Mouse (Mus musculus): ENCODE measurements around the gene Gpc1. TPM values are rescaled to one million over a fixed set of nuclear protein-coding genes. Genes with fewer than 3 reads are reported as not detected.

Gene Gpc1
- polyA plus RNA-seq, 1 experiment from 2014 or later: 52.5 TPM

DNA sequence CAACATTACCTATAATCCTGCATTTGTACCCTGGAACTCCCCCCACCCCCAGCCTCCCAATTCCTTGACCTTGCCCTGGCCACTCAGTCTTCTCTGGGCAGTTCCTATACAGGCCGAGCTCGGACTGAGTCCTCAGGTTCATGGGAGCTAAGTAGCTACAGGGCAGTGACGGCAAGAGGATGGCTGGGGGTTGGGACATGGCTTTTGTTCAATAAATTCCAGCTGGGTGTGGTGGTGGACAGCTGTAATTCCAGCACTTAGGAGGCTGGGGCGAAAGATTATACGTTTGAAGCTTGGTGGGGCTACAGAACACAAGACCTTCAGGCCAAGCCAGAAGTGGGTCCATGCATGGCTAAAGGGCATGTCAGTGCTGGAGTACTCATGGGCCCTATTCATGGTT lies 48.7 kb downstream of the Gpc1 start:
- Histone ChIP-seq H3K9me3 (ENCODE audit: control insufficient read depth, low read length) (no peaks in the 10 kb centered on the region), H3K27me3 (ENCODE audit: control insufficient read depth, insufficient read depth, low read length) (no peaks in the 10 kb centered on the region), H3K4me3 (ENCODE audit: low read depth, low read length) (no peak overlapping the region), H3K4me2 (ENCODE audit: low read depth) (no peak overlapping the region), H3K4me1 (ENCODE audit: control insufficient read depth, insufficient read depth, low read length) (no peaks in the 10 kb centered on the region), H3K27ac (ENCODE audit: low read depth, low read length) (no peak overlapping the region), H3K36me3 (ENCODE audit: control insufficient read depth, insufficient read depth, low read length) (no peaks in the 10 kb centered on the region), H3K9ac (ENCODE audit: low read length) (no peak overlapping the region)
- ATAC-seq (ENCODE audit: insufficient read depth, low FRiP score, low TSS enrichment) (no peak), DNase-seq (ENCODE audit: low spot score) (no peak)
- WGBS: 90% methylated on average over 5 of the region's 5 CpGs

DNA sequence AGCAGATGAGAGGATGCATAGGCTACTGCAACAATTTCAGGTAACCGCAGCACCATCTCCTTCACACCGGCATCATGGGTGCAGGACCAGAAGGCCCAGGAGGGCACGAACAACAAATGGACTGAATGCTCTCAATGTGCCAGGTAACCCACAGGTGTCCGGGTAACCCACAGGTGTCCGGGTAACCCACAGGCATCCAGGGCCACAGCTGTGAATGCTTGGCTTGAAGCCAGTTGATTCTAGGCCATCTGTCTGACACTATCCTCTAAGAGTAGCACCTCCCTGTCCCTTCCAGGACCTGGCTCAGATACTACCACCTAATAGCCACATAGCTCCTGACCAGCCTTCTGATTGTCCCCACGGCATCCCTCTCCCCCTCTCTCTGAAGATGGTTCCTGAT lies 50.5 kb downstream of the Gpc1 start:
- no peak for ATAC-seq (ENCODE audit: insufficient read depth, low FRiP score, low TSS enrichment)

DNA sequence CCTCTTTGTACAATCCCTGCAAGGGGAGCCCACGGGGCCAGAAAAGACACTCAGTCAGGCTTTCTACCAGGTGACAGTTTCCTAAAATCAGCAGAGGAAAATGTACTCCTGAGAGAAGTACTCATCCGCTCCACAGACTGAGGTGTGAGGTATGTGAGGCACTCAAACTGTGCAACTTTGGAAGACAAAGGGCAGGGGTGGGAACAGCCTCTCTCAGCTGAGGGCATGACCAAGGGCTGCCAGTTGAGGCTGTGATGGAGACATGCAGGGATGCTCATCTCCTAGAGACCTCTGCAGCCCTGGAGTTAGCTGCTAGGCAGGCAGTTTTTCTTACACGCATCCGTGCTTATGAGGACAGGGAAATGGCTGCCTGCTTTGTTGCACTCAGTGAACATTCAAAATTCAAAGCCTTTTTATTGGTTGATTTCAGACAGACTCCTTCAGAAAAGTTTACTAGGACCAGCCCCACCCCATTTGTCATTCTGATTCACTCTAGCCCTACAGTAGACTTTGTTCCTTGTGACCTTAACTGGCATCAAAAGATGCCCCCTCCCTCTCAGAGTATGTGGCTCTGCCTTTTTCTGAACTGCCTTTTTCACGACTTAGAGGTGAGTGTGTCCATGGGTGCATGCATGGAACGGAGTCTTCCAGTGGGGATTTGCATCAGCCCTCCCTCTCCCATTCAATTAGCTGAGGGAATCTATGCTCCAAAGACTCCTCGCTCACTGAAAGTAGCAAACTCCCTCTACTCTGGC lies 57.6 kb downstream of the Gpc1 start:
- DNase-seq (ENCODE audit: low spot score) (no peak), ATAC-seq (ENCODE audit: insufficient read depth, low FRiP score, low TSS enrichment) (no peak)
- Histone ChIP-seq H3K27ac (ENCODE audit: low read depth, low read length) (no peak overlapping the region), H3K4me2 (ENCODE audit: low read depth) (no peak overlapping the region), H3K4me3 (ENCODE audit: low read depth, low read length) (no peak overlapping the region), H3K36me3 (ENCODE audit: control insufficient read depth, insufficient read depth, low read length) (no peaks in the 10 kb centered on the region), H3K27me3 (ENCODE audit: control insufficient read depth, insufficient read depth, low read length) (no peaks in the 10 kb centered on the region), H3K9me3 (ENCODE audit: control insufficient read depth, low read length) (no peaks in the 10 kb centered on the region), H3K4me1 (ENCODE audit: control insufficient read depth, insufficient read depth, low read length) (no peaks in the 10 kb centered on the region), H3K9ac (ENCODE audit: low read length) (no peak overlapping the region)
- WGBS: 69% methylated on average over 7 of the region's 7 CpGs

More for the DNA sequence above, 50.5 kb downstream of the Gpc1 start:
- H3K36me3 ChIP-seq (ENCODE audit: control insufficient read depth, insufficient read depth, low read length): no peaks in the 10 kb centered on the region
- no peak overlapping the region for H3K4me3 ChIP-seq (ENCODE audit: low read depth, low read length)
- no peaks in the 10 kb centered on the region for H3K27me3 ChIP-seq (ENCODE audit: control insufficient read depth, insufficient read depth, low read length)
- WGBS: 88% methylated on average over 6 of the region's 6 CpGs
- no peak overlapping the region for H3K4me2 ChIP-seq (ENCODE audit: low read depth)
- no peak overlapping the region for H3K27ac ChIP-seq (ENCODE audit: low read depth, low read length)
- H3K9me3 ChIP-seq (ENCODE audit: control insufficient read depth, low read length): no peaks in the 10 kb centered on the region
- no peak for DNase-seq (ENCODE audit: low spot score)
- no peaks in the 10 kb centered on the region for H3K4me1 ChIP-seq (ENCODE audit: control insufficient read depth, insufficient read depth, low read length)
- no peak overlapping the region for H3K9ac ChIP-seq (ENCODE audit: low read length)

DNA sequence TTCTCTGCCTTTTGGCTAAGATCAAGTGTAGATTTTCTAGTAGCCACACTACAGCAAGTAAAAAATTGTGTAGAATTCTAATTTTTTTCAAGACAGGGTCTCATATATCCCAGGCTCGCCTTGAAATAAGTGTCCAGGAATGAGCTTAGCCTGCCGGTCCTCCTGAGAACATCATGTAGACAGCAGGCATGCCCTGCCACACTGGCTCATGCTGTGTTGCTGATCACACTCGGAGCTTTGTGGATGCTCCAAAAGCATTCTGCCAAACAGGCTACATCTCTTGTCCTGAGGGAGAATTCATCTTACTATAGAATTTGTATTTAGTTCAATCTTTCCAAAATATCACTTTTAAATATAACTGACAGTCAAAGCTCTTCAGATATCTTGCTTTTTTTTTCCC lies 61.3 kb downstream of the Gpc1 start:
- Histone ChIP-seq H3K27me3 (ENCODE audit: control insufficient read depth, insufficient read depth, low read length) (no peaks in the 10 kb centered on the region), H3K4me1 (ENCODE audit: control insufficient read depth, insufficient read depth, low read length) (no peaks in the 10 kb centered on the region), H3K4me3 (ENCODE audit: low read depth, low read length) (no peak overlapping the region), H3K9me3 (ENCODE audit: control insufficient read depth, low read length) (no peaks in the 10 kb centered on the region), H3K27ac (ENCODE audit: low read depth, low read length) (no peak overlapping the region), H3K4me2 (ENCODE audit: low read depth) (no peak overlapping the region), H3K9ac (ENCODE audit: low read length) (no peak overlapping the region), H3K36me3 (ENCODE audit: control insufficient read depth, insufficient read depth, low read length) (no peaks in the 10 kb centered on the region)
- ATAC-seq (ENCODE audit: insufficient read depth, low FRiP score, low TSS enrichment) (no peak), DNase-seq (ENCODE audit: low spot score) (no peak)
- 71% methylated on average over 3 of the region's 3 CpGs for WGBS

DNA sequence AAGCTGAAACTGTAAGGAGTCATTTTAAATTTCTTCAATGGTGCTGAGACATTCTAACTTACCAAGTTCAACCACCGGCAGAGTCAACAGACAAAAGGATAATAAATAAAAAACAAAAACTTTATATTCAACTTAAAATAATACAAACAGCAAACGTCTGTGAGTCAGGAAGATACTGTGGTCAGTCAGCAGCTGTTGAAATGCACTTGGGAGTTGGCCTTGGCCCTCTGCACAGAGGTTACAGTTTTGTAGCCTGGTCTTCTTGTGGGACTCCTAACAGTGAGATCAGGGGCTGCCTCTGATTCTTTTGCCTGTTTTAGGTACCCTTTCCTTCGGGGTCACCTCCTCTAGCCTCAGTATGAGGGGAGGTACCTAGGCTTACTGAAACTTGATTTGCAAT lies 62.5 kb downstream of the Gpc1 start:
- no peak for DNase-seq (ENCODE audit: low spot score)
- Histone ChIP-seq H3K27ac (ENCODE audit: low read depth, low read length) (no peak overlapping the region), H3K36me3 (ENCODE audit: control insufficient read depth, insufficient read depth, low read length) (no peaks in the 10 kb centered on the region), H3K4me1 (ENCODE audit: control insufficient read depth, insufficient read depth, low read length) (no peaks in the 10 kb centered on the region), H3K27me3 (ENCODE audit: control insufficient read depth, insufficient read depth, low read length) (no peaks in the 10 kb centered on the region), H3K9ac (ENCODE audit: low read length) (no peak overlapping the region), H3K9me3 (ENCODE audit: control insufficient read depth, low read length) (no peaks in the 10 kb centered on the region), H3K4me3 (ENCODE audit: low read depth, low read length) (no peak overlapping the region), H3K4me2 (ENCODE audit: low read depth) (no peak overlapping the region)
- no peak for ATAC-seq (ENCODE audit: insufficient read depth, low FRiP score, low TSS enrichment)
- WGBS: 77% methylated on average over 3 of the region's 3 CpGs

DNA sequence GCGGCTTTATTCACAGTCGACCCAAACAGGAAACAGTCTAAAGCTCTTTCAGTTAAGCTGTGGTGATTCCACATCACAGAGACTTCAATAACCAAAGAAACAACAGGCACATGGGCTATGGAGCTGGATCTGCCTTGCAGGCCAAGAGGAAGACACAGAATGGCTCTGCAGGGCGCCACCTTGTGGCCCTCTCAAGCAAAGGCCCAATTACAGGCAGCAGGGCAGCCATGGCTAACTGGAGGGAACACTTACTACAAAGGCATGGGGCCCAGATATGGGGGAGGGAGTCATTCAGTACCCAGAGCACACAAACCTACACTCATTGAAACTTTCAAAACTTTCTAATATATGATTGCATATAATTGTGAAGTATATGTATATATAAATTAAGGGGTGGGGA lies 63.6 kb downstream of the Gpc1 start:
- no peak overlapping the region for H3K4me2 ChIP-seq (ENCODE audit: low read depth)
- no peak overlapping the region for H3K4me3 ChIP-seq (ENCODE audit: low read depth, low read length)
- no peaks in the 10 kb centered on the region for H3K4me1 ChIP-seq (ENCODE audit: control insufficient read depth, insufficient read depth, low read length)
- WGBS: 13% methylated on average over 3 of the region's 3 CpGs
- no peaks in the 10 kb centered on the region for H3K9me3 ChIP-seq (ENCODE audit: control insufficient read depth, low read length)
- 0 out of 2 replicates have a peak, but pooled peaks have one; percentile 67 for ATAC-seq (ENCODE audit: insufficient read depth, low FRiP score, low TSS enrichment)
- no peak overlapping the region for H3K27ac ChIP-seq (ENCODE audit: low read depth, low read length)
- no peaks in the 10 kb centered on the region for H3K36me3 ChIP-seq (ENCODE audit: control insufficient read depth, insufficient read depth, low read length)
- DNase-seq (ENCODE audit: low spot score): peak; percentile 85
- H3K27me3 ChIP-seq (ENCODE audit: control insufficient read depth, insufficient read depth, low read length): no peaks in the 10 kb centered on the region
- H3K9ac ChIP-seq (ENCODE audit: low read length): no peak overlapping the region

DNA sequence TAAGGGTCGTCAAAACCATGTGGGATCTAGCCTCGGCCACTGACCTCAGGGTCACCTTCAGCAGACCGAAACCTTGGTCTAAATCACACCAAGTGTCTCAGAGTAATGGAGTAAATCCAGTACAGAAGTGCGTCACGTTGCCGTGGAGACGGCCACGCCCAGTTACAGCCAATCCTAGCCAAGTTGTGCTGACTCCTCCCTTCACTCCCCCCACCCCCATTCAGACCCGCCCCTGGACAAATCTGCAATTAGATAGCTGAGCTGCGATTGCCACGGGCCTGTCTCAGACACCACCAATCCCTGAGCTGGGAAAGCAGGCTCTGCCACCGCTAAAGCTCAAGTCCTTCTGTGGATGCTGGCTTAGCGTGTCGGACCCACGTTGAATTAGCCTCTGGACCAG lies 71.3 kb downstream of the Gpc1 start, which contains the start of gene Ankmy1:
Gene Ankmy1, minus strand, starts transcription at position 121 of the 400 bp plus-strand sequence.
- peaks cover 8% of the 10 kb centered on the region; the same call in 1 of the 2 replicates for H3K4me1 ChIP-seq (ENCODE audit: control insufficient read depth, insufficient read depth, low read length)
- ATAC-seq (ENCODE audit: insufficient read depth, low FRiP score, low TSS enrichment) (peak; percentile 51; the same call in 1 of the 2 replicates), DNase-seq (ENCODE audit: low spot score) (peak; percentile 80)
- H3K27me3 ChIP-seq (ENCODE audit: control insufficient read depth, insufficient read depth, low read length): no peaks in the 10 kb centered on the region
- no peaks in the 10 kb centered on the region for H3K36me3 ChIP-seq (ENCODE audit: control insufficient read depth, insufficient read depth, low read length)
- no peaks in the 10 kb centered on the region for H3K9me3 ChIP-seq (ENCODE audit: control insufficient read depth, low read length)
- no peak within 1 kb of the TSS for H3K27ac ChIP-seq (ENCODE audit: low read depth, low read length)
- 2% methylated on average over 15 of the region's 15 CpGs for WGBS
- no peak within 1 kb of the TSS for H3K9ac ChIP-seq (ENCODE audit: low read length)
- peak within 1 kb of the TSS; percentile 10; the same call in 1 of the 2 replicates for H3K4me3 ChIP-seq (ENCODE audit: low read depth, low read length)
- peak within 1 kb of the TSS; percentile 45 for H3K4me2 ChIP-seq (ENCODE audit: low read depth)

DNA sequence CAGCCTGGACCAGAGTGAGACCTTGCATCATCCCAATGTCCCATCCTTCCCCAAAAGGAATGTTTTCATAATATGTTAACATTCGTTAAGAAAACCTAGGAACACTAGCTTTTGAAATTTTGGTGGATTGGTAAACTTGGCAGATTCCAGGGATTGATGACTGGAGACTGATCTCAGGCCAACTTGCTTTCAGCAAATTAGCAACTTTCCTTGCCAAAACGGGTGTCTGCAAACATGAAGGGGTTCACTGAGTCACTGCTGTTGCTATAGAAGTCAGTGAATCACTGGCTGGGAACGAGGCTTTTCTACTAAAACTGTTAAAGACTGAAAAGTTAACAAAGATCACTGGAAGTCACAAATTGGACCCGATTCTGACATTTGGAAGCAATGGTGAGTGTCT lies 72.2 kb downstream of the Gpc1 start:
- Histone ChIP-seq H3K36me3 (ENCODE audit: control insufficient read depth, insufficient read depth, low read length) (no peaks in the 10 kb centered on the region), H3K4me2 (ENCODE audit: low read depth) (no peak overlapping the region), H3K4me1 (ENCODE audit: control insufficient read depth, insufficient read depth, low read length) (peaks cover 10% of the 10 kb centered on the region; the same call in 1 of the 2 replicates), H3K9me3 (ENCODE audit: control insufficient read depth, low read length) (no peaks in the 10 kb centered on the region), H3K27me3 (ENCODE audit: control insufficient read depth, insufficient read depth, low read length) (no peaks in the 10 kb centered on the region), H3K27ac (ENCODE audit: low read depth, low read length) (no peak overlapping the region), H3K4me3 (ENCODE audit: low read depth, low read length) (no peak overlapping the region), H3K9ac (ENCODE audit: low read length) (no peak overlapping the region)
- WGBS: 76% methylated on average over 4 of the region's 4 CpGs
- ATAC-seq (ENCODE audit: insufficient read depth, low FRiP score, low TSS enrichment) (no peak), DNase-seq (ENCODE audit: low spot score) (no peak)

DNA sequence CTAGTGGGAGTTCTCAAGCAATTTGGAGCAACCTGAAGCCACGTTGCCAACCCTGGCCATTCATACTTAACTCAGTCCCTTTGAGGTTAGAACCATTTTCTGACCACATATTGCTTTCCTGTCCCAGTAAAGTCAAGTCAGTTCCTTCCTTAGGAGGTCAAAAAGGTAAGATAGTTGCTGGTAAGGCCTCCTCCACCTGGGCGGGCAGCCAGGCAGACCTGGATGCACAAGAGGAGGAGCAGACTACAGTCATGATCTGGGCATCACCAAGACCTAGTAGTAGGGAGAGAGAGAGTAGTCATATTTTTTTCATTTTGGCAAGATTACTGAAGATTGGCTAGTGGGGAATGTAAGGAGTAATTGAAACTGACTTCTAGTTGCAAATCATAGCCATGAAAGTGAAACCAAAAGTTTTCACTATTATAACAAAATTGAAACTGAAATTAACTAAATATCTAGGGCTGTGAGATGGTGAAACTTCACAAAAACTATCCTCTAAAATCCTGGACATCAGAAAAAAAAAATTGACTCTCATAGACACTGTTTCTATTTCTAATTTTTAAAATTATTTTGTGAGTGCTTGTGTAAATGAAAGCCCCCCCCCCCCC lies 74.4 kb downstream of the Gpc1 start:
- H3K9me3 ChIP-seq (ENCODE audit: control insufficient read depth, low read length): no peaks in the 10 kb centered on the region
- no peaks in the 10 kb centered on the region for H3K27me3 ChIP-seq (ENCODE audit: control insufficient read depth, insufficient read depth, low read length)
- no peak overlapping the region for H3K27ac ChIP-seq (ENCODE audit: low read depth, low read length)
- H3K9ac ChIP-seq (ENCODE audit: low read length): no peak overlapping the region
- H3K36me3 ChIP-seq (ENCODE audit: control insufficient read depth, insufficient read depth, low read length): no peaks in the 10 kb centered on the region
- DNase-seq (ENCODE audit: low spot score) (no peak), ATAC-seq (ENCODE audit: insufficient read depth, low FRiP score, low TSS enrichment) (no peak)
- peaks cover 16% of the 10 kb centered on the region for H3K4me1 ChIP-seq (ENCODE audit: control insufficient read depth, insufficient read depth, low read length)
- 83% methylated on average over 2 of the region's 2 CpGs for WGBS
- H3K4me2 ChIP-seq (ENCODE audit: low read depth): no peak overlapping the region
- no peak overlapping the region for H3K4me3 ChIP-seq (ENCODE audit: low read depth, low read length)
